Mouse (Mus musculus) heart, adult 2 months (tissue): ENCODE measurements around the gene Poc1a. TPM values are rescaled to one million over a fixed set of nuclear protein-coding genes. Genes with fewer than 3 reads are reported as not detected.

Source experiments
- DNase-seq, 2 experiments: peaks; one replicate each; pipeline ENCODE4 v3.0.0; 2021
- H3K27ac ChIP-seq: fragments of 200-600 bp; 2 replicates; pipeline ENCODE4 v1.8.1; 2022
- H3K27me3 ChIP-seq: fragments of 200-500 bp; 2 replicates; pipeline ENCODE4 v1.6.1; 2012; ENCODE audit warnings: mild to moderate bottlenecking, low read length, inconsistent platforms, mixed read lengths; ENCODE audit not compliant: control insufficient read depth, insufficient read depth
- H3K36me3 ChIP-seq: fragments of 200-500 bp; 2 replicates; pipeline ENCODE4 v1.6.1; 2012; ENCODE audit warnings: low read length, inconsistent platforms; ENCODE audit not compliant: control insufficient read depth, insufficient read depth
- H3K4me1 ChIP-seq: fragments of 200-500 bp; 2 replicates; pipeline ENCODE4 v1.6.1; 2011; ENCODE audit warnings: low read length; ENCODE audit not compliant: control insufficient read depth, insufficient read depth
- H3K4me3 ChIP-seq: fragments of 200-600 bp; 2 replicates; pipeline ENCODE4 v1.8.1; 2022
- H3K79me2 ChIP-seq: fragments of 200-500 bp; replicated peaks from 2 replicates; pipeline ENCODE4 v1.6.1; 2012; ENCODE audit warnings: mild to moderate bottlenecking, inconsistent platforms, low read length, moderate library complexity, mixed read lengths; ENCODE audit not compliant: control insufficient read depth, insufficient read depth
- H3K9ac ChIP-seq: fragments of 200-500 bp; 2 replicates; pipeline ENCODE4 v1.6.1; 2012; ENCODE audit warnings: low read depth, mild to moderate bottlenecking, control low read depth, inconsistent platforms, low read length, mixed read lengths
- CTCF ChIP-seq: fragments of 200-600 bp; IDR thresholded peaks from 2 replicates; pipeline ENCODE4 v1.8.1; 2022; ENCODE audit warnings: antibody characterized with exemption, mild to moderate bottlenecking, moderate library complexity
- EP300 ChIP-seq: fragments of 200-500 bp; IDR thresholded peaks from 2 replicates; pipeline ENCODE4 v1.6.1; 2011; ENCODE audit warnings: low read depth, low read length, control low read depth; ENCODE audit not compliant: insufficient read depth
- POLR2A ChIP-seq: fragments of 200-500 bp; IDR thresholded peaks from 2 replicates; pipeline ENCODE4 v1.6.1; 2011; ENCODE audit warnings: mild to moderate bottlenecking, low read depth, low read length, control low read depth; ENCODE audit not compliant: insufficient read depth
- WGBS: fragments of 180-500 bp; shearing (Covaris S2); methylation state at CpG from one replicate; pipeline ENCODE4 v1.1.7; 2018; 5-methylcytosine and 5-hydroxymethylcytosine counted together
- intact Hi-C: fragments of 180-260 bp; cut with DNase I; formaldehyde crosslinking; loops from one replicate; pipeline ENCODE4 v1.15.1; 2025
- polyA plus RNA-seq: library from polyadenylated mRNA; depleted of rRNA; stranded (reverse); fragments of >200 nt; gene quantifications from 2 replicates; pipeline ENCODE4 v1.2.3, GENCODE M21; 2012
- total RNA-seq, 2 experiments: library from RNA; stranded (reverse); gene quantifications; 2 replicates each; pipeline ENCODE4 v1.2.3; 2021

Gene Poc1a
- total and polyA plus RNA-seq, 3 experiments, result 3.2 to 6.2 (median 4.0) TPM

- H3K79me2 ChIP-seq, result peaks cover 15% of the 10 kb centered on the region
- H3K36me3 ChIP-seq, result peaks cover 8% of the 10 kb centered on the region; the same call in 1 of the 2 replicates
- H3K9ac ChIP-seq, result peak overlapping the region; percentile 91
- intact Hi-C loops, result loop anchor here (5.0 kb wide), 1 partner anchor 108 kb away; the partner anchor contains the start of genes Parp3 and Rrp9
- peak overlapping the region; percentile 93 for H3K27ac ChIP-seq
- H3K27me3 ChIP-seq, result no peaks in the 10 kb centered on the region
- H3K4me3 ChIP-seq, result peak overlapping the region; percentile 97
- TF ChIP-seq POLR2A, result no peak
- TF ChIP-seq CTCF, result peak; percentile 61
- WGBS, result under 1% methylated on average over 72 of the region's 72 CpGs
- H3K4me1 ChIP-seq, result peaks cover 13% of the 10 kb centered on the region
- DNase-seq, result peak; percentile 74 to 79
These were observed 88.1 kb downstream of the Poc1a start for GRCm38 (mm10) chr9:106368831-106369501.

GRCm38 (mm10) chr9:106369801-106370485, 89.1 kb downstream of the Poc1a start:
- Histone ChIP-seq H3K9ac (peak overlapping the region; percentile 91), H3K27me3 (no peaks in the 10 kb centered on the region), H3K4me3 (peak overlapping the region; percentile 97), H3K36me3 (peaks cover 8% of the 10 kb centered on the region), H3K79me2 (peaks cover 15% of the 10 kb centered on the region), H3K27ac (peak overlapping the region; percentile 93), H3K4me1 (peaks cover 13% of the 10 kb centered on the region)
- peak; percentile 74 for DNase-seq
- intact Hi-C loops, result loop anchor here (5.0 kb wide), 1 partner anchor 107 kb away; the partner anchor contains the start of genes Parp3 and Rrp9
- 3% methylated on average over 11 of the region's 11 CpGs for WGBS
- TF ChIP-seq POLR2A (0 out of 2 replicates have a peak, but pooled peaks have one; percentile 25), EP300 (peak; percentile 58; the same call in 1 of the 2 replicates), CTCF (no peak)

- Histone ChIP-seq H3K79me2 (peaks cover 15% of the 10 kb centered on the region), H3K4me1 (peaks cover 13% of the 10 kb centered on the region), H3K36me3 (peaks cover 8% of the 10 kb centered on the region), H3K27me3 (no peaks in the 10 kb centered on the region), H3K27ac (peak overlapping the region; percentile 93), H3K4me3 (peak overlapping the region; percentile 97), H3K9ac (peak overlapping the region; percentile 91)
- peak in 1 of 2 experiments; percentile 64 for DNase-seq
- intact Hi-C loops, result no loop called here
- WGBS, result 40% methylated on average over 30 of the region's 30 CpGs
- no peak for TF ChIP-seq EP300
- TF ChIP-seq CTCF, result no peak
These were observed 89.9 kb downstream of the Poc1a start for GRCm38 (mm10) chr9:106370620-106371383.

- Histone ChIP-seq H3K79me2 (peaks cover 15% of the 10 kb centered on the region), H3K27me3 (no peaks in the 10 kb centered on the region), H3K4me3 (peak overlapping the region; percentile 97), H3K4me1 (peaks cover 13% of the 10 kb centered on the region), H3K27ac (peak overlapping the region; percentile 93), H3K9ac (peak overlapping the region; percentile 61), H3K36me3 (peaks cover 8% of the 10 kb centered on the region)
- DNase-seq, result no peak
- WGBS, result 9% methylated on average over 6 of the region's 6 CpGs
- intact Hi-C loops, result no loop called here
- no peak for TF ChIP-seq EP300
These were observed 90.5 kb downstream of the Poc1a start for GRCm38 (mm10) chr9:106371384-106371671.

- peak overlapping the region; percentile 61 for H3K9ac ChIP-seq
- WGBS, result 0% methylated on average over 6 of the region's 6 CpGs
- intact Hi-C loops, result loop anchor here (1.0 kb wide), 1 partner anchor 13 kb away; no protein-coding TSS in a partner anchor
These were observed 90.9 kb downstream of the Poc1a start for GRCm38 (mm10) chr9:106371776-106372175.

More at GRCm38 (mm10) chr9:106371776-106372175, 90.9 kb downstream of the Poc1a start:
- Histone ChIP-seq H3K27me3 (no peaks in the 10 kb centered on the region), H3K27ac (peak overlapping the region; percentile 93), H3K4me3 (peak overlapping the region; percentile 97), H3K79me2 (peaks cover 15% of the 10 kb centered on the region), H3K36me3 (peaks cover 8% of the 10 kb centered on the region), H3K4me1 (peaks cover 13% of the 10 kb centered on the region)
- peak; percentile 89 to 95 for DNase-seq
- peak; percentile 89; the same call in 1 of the 2 replicates for TF ChIP-seq POLR2A
- peak; percentile 63 for TF ChIP-seq CTCF
- peak; percentile 99; the same call in 1 of the 2 replicates for TF ChIP-seq EP300
